Mouse (Mus musculus) embryonic facial prominence, embryonic 10.5 days (tissue): ENCODE results near the gene Schip1. TPM values are rescaled to one million over a fixed set of nuclear protein-coding genes. Genes with fewer than 3 reads are reported as not detected.
A peak's percentile ranks its signal among the peaks of the same experiment; 100 is the strongest.

Source experiments
- DNase-seq: peaks from one replicate; pipeline ENCODE4 v3.0.0-alpha.2; 2017; ENCODE audit warnings: low spot score
- H3K27ac ChIP-seq: fragments of 300-500 bp; sonication (generic); replicated peaks from 2 replicates; pipeline ENCODE4 v1.5.1; 2016; ENCODE audit warnings: mild to moderate bottlenecking
- H3K27me3 ChIP-seq: fragments of 300-500 bp; sonication (generic); replicated peaks from 2 replicates; pipeline ENCODE4 v1.6.1; 2016; ENCODE audit warnings: low read depth, mild to moderate bottlenecking; ENCODE audit not compliant: poor library complexity, severe bottlenecking
- H3K36me3 ChIP-seq: fragments of 300-500 bp; sonication (generic); replicated peaks from 2 replicates; pipeline ENCODE4 v1.6.1; 2016; ENCODE audit warnings: mild to moderate bottlenecking, moderate library complexity
- H3K4me1 ChIP-seq: fragments of 300-500 bp; sonication (generic); 2 replicates; pipeline ENCODE4 v1.6.1; 2016
- H3K4me3 ChIP-seq: fragments of 300-500 bp; sonication (generic); 2 replicates; pipeline ENCODE4 v1.5.1; 2016; ENCODE audit warnings: mild to moderate bottlenecking, moderate library complexity
- H3K9me3 ChIP-seq: fragments of 300-500 bp; sonication (generic); 2 replicates; pipeline ENCODE4 v1.6.1; 2016; ENCODE audit warnings: mild to moderate bottlenecking
- WGBS: fragments of 180-500 bp; shearing (Covaris S2); methylation state at CpG from one replicate; pipeline ENCODE4 v1.1.7; 2016; 5-methylcytosine and 5-hydroxymethylcytosine counted together
- polyA plus RNA-seq: library from polyadenylated mRNA; unstranded; fragments of >200 nt; fragmentation: Nextera tagmentation; extraction: Ambion mirVana; gene quantifications from 2 replicates; pipeline ENCODE4 v1.2.1, GENCODE M21; 2016

Gene Schip1
- polyA plus RNA-seq, 1 experiment from 2014 or later = 39.4 TPM

DNA sequence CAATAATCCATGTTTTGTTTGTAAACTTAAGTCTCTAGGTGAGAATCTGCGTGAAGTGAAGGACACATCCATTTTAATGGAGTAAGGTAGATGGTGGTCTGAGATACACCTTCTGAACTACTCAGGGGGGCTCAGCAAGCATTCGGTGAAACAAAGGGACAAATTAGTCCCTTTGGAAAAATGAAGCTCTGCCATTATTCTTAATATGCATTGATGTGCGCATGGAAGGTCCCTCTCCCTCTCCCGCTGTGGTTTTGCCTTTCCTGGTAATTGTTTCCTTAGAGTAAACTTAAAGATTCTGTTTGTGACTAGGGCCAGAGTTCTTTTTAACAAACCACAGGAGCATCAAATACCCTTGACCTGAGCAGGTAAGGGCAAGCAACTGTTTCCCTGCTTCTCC, 242.1 kb downstream of the Schip1 start:
- Histone ChIP-seq H3K27ac (no peak overlapping the region), H3K4me1 (no peaks in the 10 kb centered on the region), H3K9me3 (no peaks in the 10 kb centered on the region), H3K27me3 (no peaks in the 10 kb centered on the region), H3K36me3 (no peaks in the 10 kb centered on the region), H3K4me3 (no peak overlapping the region)
- WGBS = 32% methylated on average over 4 of the region's 4 CpGs
- no peak for DNase-seq

GRCm38 (mm10) chr3:68325575-68325974, 261.0 kb downstream of the Schip1 start:
- Histone ChIP-seq H3K27ac (no peak overlapping the region), H3K4me1 (no peaks in the 10 kb centered on the region), H3K36me3 (no peaks in the 10 kb centered on the region), H3K27me3 (no peaks in the 10 kb centered on the region), H3K9me3 (no peaks in the 10 kb centered on the region), H3K4me3 (no peak overlapping the region)
- 86% methylated on average over 6 of the region's 6 CpGs for whole genome bisulfite sequencing
- no peak for DNase-seq

- H3K36me3 ChIP-seq = no peaks in the 10 kb centered on the region
- WGBS = 65% methylated on average over 2 of the region's 2 CpGs
- no peak for DNase-seq
- H3K4me1 ChIP-seq = no peaks in the 10 kb centered on the region
- no peaks in the 10 kb centered on the region for H3K9me3 ChIP-seq
- H3K27me3 ChIP-seq = no peaks in the 10 kb centered on the region
- no peak overlapping the region for H3K27ac ChIP-seq
- H3K4me3 ChIP-seq = no peak overlapping the region
These were observed 267.9 kb downstream of the Schip1 start for GRCm38 (mm10) chr3:68332515-68332914.

- Histone ChIP-seq H3K27ac (no peak overlapping the region), H3K9me3 (no peaks in the 10 kb centered on the region), H3K27me3 (no peaks in the 10 kb centered on the region), H3K36me3 (no peaks in the 10 kb centered on the region), H3K4me3 (no peak overlapping the region), H3K4me1 (no peaks in the 10 kb centered on the region)
- no peak for DNase-seq
- WGBS = 92% methylated on average over 4 of the region's 4 CpGs
These were observed 270.9 kb downstream of the Schip1 start for GRCm38 (mm10) chr3:68335501-68335900.

DNA sequence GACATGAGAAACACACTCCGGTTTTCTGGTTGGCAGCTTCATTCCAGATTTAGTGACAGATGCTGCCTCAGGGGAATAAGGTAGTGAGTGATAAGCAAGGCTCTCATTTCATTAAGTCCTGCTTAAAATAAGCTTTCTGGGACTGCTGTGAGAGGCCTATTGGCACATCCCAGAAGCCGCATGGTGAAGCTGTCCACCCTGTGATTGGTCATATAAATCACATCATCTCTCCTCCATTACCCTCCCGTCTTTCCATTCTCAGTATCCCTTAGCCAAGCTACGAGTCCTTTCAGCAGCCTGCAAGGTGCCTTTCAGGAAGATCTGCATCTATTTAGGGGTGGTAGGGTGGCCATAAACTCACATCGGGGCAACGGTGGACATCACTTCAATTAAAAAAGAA, 286.0 kb downstream of the Schip1 start:
- 82% methylated on average over 6 of the region's 6 CpGs for WGBS
- DNase-seq = no peak

DNA sequence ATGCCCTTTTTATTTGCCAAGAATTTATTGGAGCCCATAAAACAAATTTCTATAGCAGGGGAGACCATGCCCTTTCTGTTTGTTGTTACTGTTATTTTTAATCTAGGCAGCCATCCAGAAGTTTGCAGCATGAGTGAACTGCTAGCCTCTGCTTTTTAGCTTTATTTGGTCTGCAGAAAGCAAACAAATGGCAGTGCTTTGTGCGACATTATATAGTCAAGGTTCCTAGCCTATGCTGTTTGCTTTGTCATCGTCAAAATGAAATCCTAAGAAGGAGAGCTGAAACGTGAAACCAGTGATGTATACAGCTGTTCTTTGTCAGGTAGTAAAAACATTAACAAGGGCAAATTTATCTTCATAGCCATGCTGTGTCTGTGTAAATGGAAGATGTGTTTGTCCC, 286.9 kb downstream of the Schip1 start:
- H3K4me3 ChIP-seq = no peak overlapping the region
- no peak for DNase-seq
- no peaks in the 10 kb centered on the region for H3K27me3 ChIP-seq
- H3K9me3 ChIP-seq = no peaks in the 10 kb centered on the region
- no peaks in the 10 kb centered on the region for H3K36me3 ChIP-seq
- H3K27ac ChIP-seq = no peak overlapping the region
- 64% methylated on average over 3 of the region's 3 CpGs for WGBS
- H3K4me1 ChIP-seq = peaks cover 10% of the 10 kb centered on the region; the same call in 1 of the 2 replicates

More for the DNA sequence above, 286.0 kb downstream of the Schip1 start:
- Histone ChIP-seq H3K27me3 (no peaks in the 10 kb centered on the region), H3K36me3 (no peaks in the 10 kb centered on the region), H3K9me3 (no peaks in the 10 kb centered on the region), H3K27ac (no peak overlapping the region), H3K4me1 (peaks cover 10% of the 10 kb centered on the region; the same call in 1 of the 2 replicates), H3K4me3 (no peak overlapping the region)

- Histone ChIP-seq H3K27me3 (no peaks in the 10 kb centered on the region), H3K36me3 (no peaks in the 10 kb centered on the region), H3K27ac (no peak overlapping the region), H3K9me3 (no peaks in the 10 kb centered on the region), H3K4me1 (peaks cover 10% of the 10 kb centered on the region; the same call in 1 of the 2 replicates), H3K4me3 (no peak overlapping the region)
- 84% methylated on average over 7 of the region's 7 CpGs for WGBS
- DNase-seq = no peak
These were observed 288.4 kb downstream of the Schip1 start for GRCm38 (mm10) chr3:68352961-68353360.

- DNase-seq = peak; percentile 21
- no peaks in the 10 kb centered on the region for H3K9me3 ChIP-seq
- 66% methylated on average over 3 of the region's 3 CpGs for WGBS
These were observed 288.9 kb downstream of the Schip1 start for GRCm38 (mm10) chr3:68353492-68353891.

GRCm38 (mm10) chr3:68356516-68356915, 291.9 kb downstream of the Schip1 start:
- H3K27ac ChIP-seq = no peak overlapping the region
- WGBS = 82% methylated on average over 2 of the region's 2 CpGs
- H3K9me3 ChIP-seq = no peaks in the 10 kb centered on the region
- DNase-seq = no peak
- H3K4me1 ChIP-seq = 0 out of 2 replicates have a peak, but pooled peaks cover 4% of the 10 kb centered on the region
- no peak overlapping the region for H3K4me3 ChIP-seq
- no peaks in the 10 kb centered on the region for H3K36me3 ChIP-seq
- H3K27me3 ChIP-seq = no peaks in the 10 kb centered on the region

More at GRCm38 (mm10) chr3:68353492-68353891, 288.9 kb downstream of the Schip1 start:
- Histone ChIP-seq H3K27me3 (no peaks in the 10 kb centered on the region), H3K36me3 (no peaks in the 10 kb centered on the region), H3K27ac (no peak overlapping the region), H3K4me3 (no peak overlapping the region), H3K4me1 (peaks cover 10% of the 10 kb centered on the region; the same call in 1 of the 2 replicates)

- Histone ChIP-seq H3K27ac (no peak overlapping the region), H3K36me3 (no peaks in the 10 kb centered on the region), H3K4me1 (no peaks in the 10 kb centered on the region), H3K4me3 (no peak overlapping the region), H3K27me3 (no peaks in the 10 kb centered on the region), H3K9me3 (no peaks in the 10 kb centered on the region)
- DNase-seq = no peak
These were observed 303.4 kb downstream of the Schip1 start for GRCm38 (mm10) chr3:68368029-68368428.

GRCm38 (mm10) chr3:68372925-68373324, 308.3 kb downstream of the Schip1 start:
- WGBS = 64% methylated on average over 1 of the region's 1 CpGs
- DNase-seq = no peak
- Histone ChIP-seq H3K27ac (no peak overlapping the region), H3K27me3 (no peaks in the 10 kb centered on the region), H3K4me3 (no peak overlapping the region), H3K4me1 (peaks cover 6% of the 10 kb centered on the region; the same call in 1 of the 2 replicates), H3K9me3 (no peaks in the 10 kb centered on the region), H3K36me3 (no peaks in the 10 kb centered on the region)

GRCm38 (mm10) chr3:68375100-68375508, 310.5 kb downstream of the Schip1 start:
- Histone ChIP-seq H3K4me1 (peaks cover 6% of the 10 kb centered on the region; the same call in 1 of the 2 replicates), H3K27me3 (no peaks in the 10 kb centered on the region), H3K27ac (no peak overlapping the region), H3K36me3 (no peaks in the 10 kb centered on the region), H3K9me3 (no peaks in the 10 kb centered on the region), H3K4me3 (no peak overlapping the region)
- no peak for DNase-seq
- WGBS = 55% methylated on average over 10 of the region's 10 CpGs

DNA sequence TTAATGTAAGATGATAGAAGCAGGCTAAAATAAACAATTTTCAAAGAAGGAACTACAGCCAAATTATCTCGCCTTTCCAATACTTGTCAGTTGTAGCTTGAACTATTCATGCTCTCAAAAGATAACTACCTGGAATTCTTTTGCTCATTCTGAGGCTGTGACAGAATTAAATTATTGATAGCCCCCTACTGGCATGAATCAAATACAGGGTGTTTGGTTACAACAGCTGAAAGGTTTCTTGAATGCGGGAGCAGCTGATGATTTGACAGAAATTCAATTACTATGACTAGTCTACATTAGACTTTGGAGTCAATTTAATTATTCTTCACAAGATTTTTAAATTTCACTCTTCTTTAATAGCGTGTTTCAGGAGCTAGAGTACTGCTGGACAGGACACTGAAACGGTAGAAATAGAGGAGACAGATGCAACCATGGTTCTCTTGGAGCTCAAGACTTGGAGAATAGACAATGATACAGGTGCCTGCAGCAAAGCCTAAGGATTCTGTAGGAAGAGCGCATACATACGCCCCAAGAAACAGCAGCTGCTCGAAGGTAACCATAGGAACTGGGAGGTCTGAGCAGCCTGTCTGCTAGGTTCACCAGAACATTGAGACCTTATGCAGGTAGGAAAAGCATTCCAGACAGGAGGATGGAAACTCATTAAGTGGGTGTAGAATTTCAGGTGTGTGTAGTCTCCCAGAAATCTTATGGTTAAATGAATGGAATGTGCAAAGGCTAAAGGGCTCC, 313.0 kb downstream of the Schip1 start:
- no peak overlapping the region for H3K27ac ChIP-seq
- H3K27me3 ChIP-seq = no peaks in the 10 kb centered on the region
- peaks cover 6% of the 10 kb centered on the region; the same call in 1 of the 2 replicates for H3K4me1 ChIP-seq
- DNase-seq = no peak
- H3K9me3 ChIP-seq = no peaks in the 10 kb centered on the region
- no peak overlapping the region for H3K4me3 ChIP-seq
- H3K36me3 ChIP-seq = no peaks in the 10 kb centered on the region
- WGBS = 81% methylated on average over 7 of the region's 7 CpGs
